Mouse (Mus musculus): Measurements from ENCODE around the gene Fam53a.

DNA sequence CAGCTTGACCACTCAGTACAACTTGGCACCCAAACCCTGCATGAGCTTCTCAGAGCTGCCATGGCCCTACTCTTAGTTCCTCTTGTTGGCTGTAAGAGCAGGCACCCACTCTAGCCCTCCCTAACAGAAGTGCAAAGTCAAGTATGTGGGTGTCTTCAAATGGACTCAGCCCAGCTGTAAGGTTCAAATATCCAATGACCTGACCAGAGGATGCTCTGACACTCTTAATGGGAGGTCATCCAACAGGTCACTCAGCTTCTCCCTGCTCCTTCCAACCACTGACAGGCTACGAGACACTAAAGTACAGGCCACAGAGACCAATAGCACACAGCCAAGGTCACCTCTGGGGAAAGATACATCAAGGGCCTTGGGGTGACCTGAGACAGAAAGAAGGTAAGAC, 20.2 kb downstream of the Fam53a start:
- TF ChIP-seq CTCF (IDR thresholded peaks at IDR 0.05; ENCODE audit: control insufficient read depth, insufficient read depth, insufficient read length) (no peak), USF1 (IDR thresholded peaks at IDR 0.05; ENCODE audit: low read depth) (no peak), MYOD1 (IDR thresholded peaks at IDR 0.05; ENCODE audit: control insufficient read depth, insufficient read length, low read depth) (no peak)

Data from C2C12 (cell line).